Mouse (Mus musculus): ENCODE results near the gene Zfp553. TPM values are rescaled to one million over a fixed set of nuclear protein-coding genes. Genes with fewer than 3 reads are reported as not detected.

The Zfp553 gene
- total RNA-seq (2023): 10 to 100 TPM; 15.8 to 18.7 TPM

GRCm38 (mm10) chr7:127232622-127233367 is at the start of gene Zfp553, which contains the start of gene Sept1:
Zfp553 (plus strand) TSS chr7:127233061.
Sept1 (minus strand) TSS chr7:127233130.

DNA sequence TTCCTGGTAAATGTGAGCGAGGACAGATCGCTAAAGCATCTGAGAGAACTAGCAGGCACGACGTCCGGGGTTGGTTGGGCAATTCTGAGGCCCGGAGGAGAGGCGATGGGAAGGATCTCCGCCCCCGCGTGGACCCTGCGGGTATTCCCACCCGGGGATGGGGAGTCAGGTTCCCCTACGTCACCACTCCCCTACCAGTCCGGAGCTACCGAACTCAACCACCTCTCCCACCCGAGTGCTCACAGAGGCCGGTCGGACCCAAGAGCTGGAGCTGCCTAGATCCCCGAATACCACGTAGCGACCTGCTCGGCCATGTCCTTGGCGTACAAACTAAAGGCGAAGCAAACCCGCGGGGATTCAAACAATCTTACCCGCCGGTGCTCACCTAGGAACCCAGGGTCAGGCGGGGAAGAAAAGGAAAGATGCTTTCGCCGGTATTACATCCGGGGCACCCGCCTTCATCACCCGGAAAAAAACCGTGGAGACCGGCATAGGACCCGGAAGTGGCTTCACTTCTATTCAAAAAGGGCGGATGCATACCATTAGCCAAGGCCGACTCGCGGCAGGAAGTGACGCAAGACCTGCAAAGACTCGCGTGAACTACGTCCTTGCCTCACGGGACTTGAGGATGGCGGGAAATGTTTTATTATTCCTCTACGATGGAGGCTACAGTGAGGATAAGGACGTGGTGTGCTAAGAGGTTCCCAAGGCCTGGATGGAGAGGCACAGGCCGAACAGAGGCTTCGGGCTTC is 37.1 kb upstream of the Zfp553 start, which contains the start of gene Cd2bp2:
Cd2bp2 (minus strand) TSS at position 507 of the 752 bp plus-strand sequence.

DNA sequence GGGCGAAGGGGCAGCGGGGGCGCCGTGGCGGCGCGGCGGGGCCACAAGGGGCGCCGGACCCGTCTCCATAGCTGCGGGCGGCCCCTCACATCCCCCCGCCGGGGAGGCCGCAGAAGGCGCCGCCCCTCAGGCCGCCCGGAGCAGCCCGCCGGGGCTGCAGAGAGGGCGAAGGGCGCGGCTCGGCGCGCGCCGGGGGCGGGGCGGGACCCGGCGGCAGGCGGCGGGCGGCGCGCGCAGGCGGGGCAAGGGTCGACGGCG is 24.6 kb upstream of the Zfp553 start, which contains the start of gene Tbc1d10b:
Tbc1d10b (minus strand) TSS at position 174 of the 258 bp plus-strand sequence.

DNA sequence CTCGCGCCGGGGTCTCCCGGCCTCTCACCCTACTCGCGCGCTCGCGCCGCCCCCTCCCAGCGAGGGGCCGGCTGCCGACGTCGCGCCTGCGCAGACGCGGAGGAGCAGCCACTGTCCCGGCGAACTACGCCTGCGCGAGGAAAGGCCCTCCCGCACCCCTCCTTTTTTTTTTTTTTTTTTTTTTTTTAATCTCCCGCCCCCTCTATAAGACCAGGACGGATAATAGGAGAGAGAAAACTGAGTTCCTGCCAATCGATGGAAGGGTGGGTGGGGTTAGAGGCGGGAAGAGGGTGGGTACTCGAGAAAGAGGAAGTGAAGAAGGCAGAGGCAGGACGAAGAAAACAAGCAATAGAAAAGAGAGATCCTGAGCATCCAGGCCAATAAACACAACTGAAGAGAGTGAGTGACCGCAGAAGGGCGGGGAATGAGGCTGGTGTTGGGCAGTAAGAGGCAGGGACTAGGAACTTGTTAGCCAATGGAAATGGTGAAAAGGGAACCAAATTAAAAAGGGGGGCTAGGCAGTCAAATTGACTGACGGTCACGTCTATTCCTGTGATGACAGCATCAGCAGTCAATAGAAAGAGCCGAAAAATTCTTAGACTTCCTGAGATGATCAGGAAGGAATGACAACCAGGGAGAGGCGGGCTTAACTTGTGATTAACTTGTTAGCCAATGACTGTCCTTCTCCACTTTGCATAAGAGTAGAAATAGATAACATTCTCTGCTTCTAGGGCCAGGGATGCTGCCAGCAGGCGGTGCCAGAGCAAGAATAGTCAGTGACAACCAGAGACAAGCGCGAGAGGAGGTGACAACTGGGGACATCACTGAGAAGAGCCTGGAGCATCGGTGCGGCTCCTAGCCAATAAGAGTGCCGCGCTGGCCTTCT is 24.1 kb upstream of the Zfp553 start, which contains the start of gene Mylpf:
Mylpf (plus strand) TSS at position 338 of the 886 bp plus-strand sequence.

GRCm38 (mm10) chr7:127243870-127244657 is 11.2 kb downstream of the Zfp553 start, which contains the start of gene Zfp771:
Zfp771 (plus strand) TSS chr7:127244274.

DNA sequence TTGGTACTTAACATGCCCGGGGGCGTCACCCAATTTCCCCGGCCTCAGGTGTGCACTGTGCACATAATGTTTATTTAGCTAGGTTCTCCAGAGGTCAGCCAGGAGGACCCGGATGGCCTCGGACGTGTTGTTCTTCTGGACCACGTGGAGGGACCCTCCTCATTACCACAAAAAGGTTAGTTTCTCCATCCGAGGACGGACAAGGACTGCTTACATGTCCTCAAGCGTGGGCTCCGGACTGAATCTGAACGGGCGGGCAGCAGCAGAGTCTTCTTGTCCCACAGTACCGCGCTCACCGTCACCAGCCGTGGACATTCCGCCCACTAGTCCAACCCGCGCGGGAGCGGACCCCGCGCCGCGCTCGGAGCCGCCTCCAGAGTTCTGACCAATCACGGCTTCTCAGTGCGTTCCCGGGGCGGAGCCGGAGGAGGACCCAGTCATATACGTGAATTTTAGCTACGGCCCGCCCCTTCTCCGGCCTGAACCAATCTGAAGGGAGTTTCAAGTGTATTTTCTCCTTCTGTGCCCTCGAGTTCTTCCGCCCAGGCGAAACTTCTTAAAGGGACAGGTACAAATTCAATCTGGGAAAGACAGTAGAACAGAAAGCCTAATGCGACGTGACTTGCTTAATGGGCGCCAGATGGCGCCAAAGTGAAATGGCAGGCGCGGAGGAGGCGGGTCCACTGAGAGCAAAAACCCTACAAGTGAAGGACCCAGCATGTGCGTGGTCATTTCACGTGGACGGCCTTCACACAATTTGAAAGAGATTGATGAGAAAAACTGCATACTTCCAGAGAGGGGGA is 27.6 kb downstream of the Zfp553 start, which contains the start of gene Dctpp1:
Dctpp1 (minus strand) TSS at position 401 of the 803 bp plus-strand sequence.

GRCm38 (mm10) chr7:127273925-127274789 is 41.3 kb downstream of the Zfp553 start, which contains the start of gene Sephs2:
Sephs2 (minus strand) TSS chr7:127274055.

Other genes starting within 250 kb of the Zfp553 start
- gene Mvp, start 218.4 kb upstream of the Zfp553 start, total RNA-seq (2023): 10 to 100 TPM; 48.6 to 50.8 TPM
- gene Pagr1b, start 216.6 kb upstream of the Zfp553 start, total RNA-seq (2023): 1 to 10 TPM in 1 of 2 experiments, not detected in 1; 2.8 TPM
- 10 to 100 TPM in 1 of 2 experiments, 1 to 10 TPM in 1; 4.6 to 47.0 TPM for gene Pagr1a, start 215.7 kb upstream of the Zfp553 start, total RNA-seq (2023)
- 10 to 100 TPM; 16.6 to 46.2 TPM for gene Gm42742, start 212.0 kb upstream of the Zfp553 start, total RNA-seq (2023)
- gene Prrt2, start 211.8 kb upstream of the Zfp553 start, total RNA-seq (2023): 1 to 10 TPM; 1.2 to 1.9 TPM
- gene Maz, start 206.0 kb upstream of the Zfp553 start, total RNA-seq (2023): 100 to 1,000 TPM; 251 to 254 TPM
- gene Kif22, start 190.6 kb upstream of the Zfp553 start, total RNA-seq (2023): 1 to 10 TPM; 3.1 to 4.2 TPM
- gene Zg16, start 145.7 kb upstream of the Zfp553 start, total RNA-seq (2023): not detected
- gene AI467606, start 141.7 kb upstream of the Zfp553 start, total RNA-seq (2023): 10 to 100 TPM; 69.0 to 74.5 TPM
- 1 to 10 TPM in 1 of 2 experiments, under 1 TPM in 1; 0.52 to 1.5 TPM for gene Qprt, start 110.8 kb upstream of the Zfp553 start, total RNA-seq (2023)
- 10 to 100 TPM in 1 of 2 experiments, 1 to 10 TPM in 1; 7.3 to 10.0 TPM for gene Spn, start 95.2 kb upstream of the Zfp553 start, total RNA-seq (2023)
- gene Cd2bp2, start 37.0 kb upstream of the Zfp553 start, total RNA-seq (2023): 10 to 100 TPM; 75.1 to 82.8 TPM
- 10 to 100 TPM; 59.8 to 76.1 TPM for gene Tbc1d10b, start 24.6 kb upstream of the Zfp553 start, total RNA-seq (2023)
- gene Mylpf, start 24.2 kb upstream of the Zfp553 start, total RNA-seq (2023): 1 to 10 TPM; 5.8 to 9.7 TPM
- gene Sept1, start 69 bp downstream of the Zfp553 start, total RNA-seq (2023): 100 to 1,000 TPM; 394 to 455 TPM
- 10 to 100 TPM; 19.5 to 26.9 TPM for gene Zfp771, start 11.2 kb downstream of the Zfp553 start, total RNA-seq (2023)
- gene Dctpp1, start 27.6 kb downstream of the Zfp553 start, total RNA-seq (2023): 10 to 100 TPM; 17.2 TPM
- gene Sephs2, start 41.0 kb downstream of the Zfp553 start, total RNA-seq (2023): 10 to 100 TPM; 28.9 to 30.8 TPM
- 100 to 1,000 TPM; 118 to 124 TPM for gene Itgal, start 63.2 kb downstream of the Zfp553 start, total RNA-seq (2023)
- gene Zfp768, start 112.5 kb downstream of the Zfp553 start, total RNA-seq (2023): 1 to 10 TPM; 3.0 to 4.8 TPM
- gene Zfp747, start 143.0 kb downstream of the Zfp553 start, total RNA-seq (2023): 10 to 100 TPM; 13.5 to 17.4 TPM
- 1 to 10 TPM; 4.7 to 5.4 TPM for gene 9130019O22Rik, start 154.1 kb downstream of the Zfp553 start, total RNA-seq (2023)
- gene E430018J23Rik, start 160.6 kb downstream of the Zfp553 start, total RNA-seq (2023): 1 to 10 TPM; 6.2 to 8.6 TPM
- gene Zfp764, start 173.8 kb downstream of the Zfp553 start, total RNA-seq (2023): 10 to 100 TPM; 10.5 to 13.3 TPM
- gene Zfp688, start 189.0 kb downstream of the Zfp553 start, total RNA-seq (2023): 10 to 100 TPM; 13.8 to 22.7 TPM
- 1 to 10 TPM; 4.7 to 6.6 TPM for gene Zfp689, start 216.1 kb downstream of the Zfp553 start, total RNA-seq (2023)
- 100 to 1,000 TPM; 166 to 171 TPM for gene Prr14, start 226.6 kb downstream of the Zfp553 start, total RNA-seq (2023)
- 100 to 1,000 TPM; 272 to 327 TPM for gene Fbrs, start 246.1 kb downstream of the Zfp553 start, total RNA-seq (2023)

Measured in B cell, adult 67 days (primary cell).